Mouse (Mus musculus) megakaryocyte, embryonic 14.5 days (primary cell): ENCODE results near the gene Ssbp3.

Source experiments
- FLI1 ChIP-seq: IDR thresholded peaks from 2 replicates; pipeline ENCODE4 v1.6.1; 2012; ENCODE audit warnings: low read length, inconsistent platforms, mixed read lengths
- GATA1 ChIP-seq: IDR thresholded peaks from 3 replicates; pipeline ENCODE4 v1.6.1; 2012; ENCODE audit warnings: mixed read lengths, low read length, inconsistent platforms, borderline replicate concordance

- no peak for TF ChIP-seq GATA1
- TF ChIP-seq FLI1 = no peak
Observed at GRCm38 (mm10) chr4:107078894-107079293, 168.4 kb downstream of the Ssbp3 start.
